ENCODE assay signal across 10 mouse cellular contexts in the genomic region with DNA sequence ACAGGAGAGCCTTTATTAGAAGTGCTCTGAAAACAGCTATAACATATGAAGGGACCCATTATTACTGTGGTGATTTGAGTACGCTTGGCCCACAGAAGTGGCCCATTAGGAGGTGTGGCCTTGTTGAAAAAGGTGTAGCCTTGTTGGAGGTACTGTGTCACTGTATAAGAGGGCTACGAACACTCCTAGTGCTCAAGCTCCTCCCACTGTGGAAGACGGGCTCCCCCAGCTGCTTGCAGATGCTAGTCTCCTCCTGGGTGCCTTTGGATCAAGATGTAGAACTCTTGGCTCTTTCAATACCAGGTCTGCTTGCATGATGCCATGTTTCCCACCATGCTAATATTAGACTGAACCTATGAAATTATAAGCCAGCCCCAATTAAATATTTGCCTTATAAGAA.
"Had no signal": no experiment of that assay in that cellular context is flagged by ENCODE, and none has a peak within 500 bp of the region (broad histone marks: within the 10 kb centered on the region; RNA-seq: fewer than 3 reads in every experiment).

No protein-coding gene starts in this region.

- DNase-seq: kidney, adult 8-10 months; kidney, postnatal 25 days; liver, embryonic 13.5 days; liver, postnatal 0 days; retina, postnatal 1 day; right cerebral cortex, postnatal 14 days had no signal

- H3K27me3 ChIP-seq: liver, embryonic 13.5 days; midbrain, embryonic 12.5 days; neural tube, embryonic 13.5 days had no signal

- H3K4me1 ChIP-seq: limb, embryonic 10.5 days had no signal

- H3K27ac ChIP-seq: limb, embryonic 10.5 days; liver, embryonic 13.5 days; macrophage; midbrain, embryonic 12.5 days; neural tube, embryonic 13.5 days had no signal

- H3K4me3 ChIP-seq: limb, embryonic 10.5 days; liver, embryonic 13.5 days; midbrain, embryonic 12.5 days; neural tube, embryonic 13.5 days had no signal

- H3K9ac ChIP-seq: liver, embryonic 13.5 days; liver, postnatal 0 days; midbrain, embryonic 12.5 days; neural tube, embryonic 13.5 days had no signal
